Mouse (Mus musculus) small intestine, adult 2 months (tissue): ENCODE results near the gene Thrap3.

Experiments used
- CTCF ChIP-seq: fragments of 200-500 bp; IDR thresholded peaks from 2 replicates; pipeline ENCODE4 v1.5.1; 2012; ENCODE audit warnings: low read depth, mild to moderate bottlenecking, control low read depth, inconsistent platforms, low read length, moderate library complexity, mixed read lengths; ENCODE audit not compliant: insufficient replicate concordance, insufficient read length; ENCODE audit errors: extremely low read depth
- POLR2A ChIP-seq: fragments of 200-500 bp; IDR thresholded peaks from 2 replicates; pipeline ENCODE4 v1.6.1; 2012; ENCODE audit warnings: low read depth, mild to moderate bottlenecking, control low read depth, inconsistent platforms, low read length, moderate library complexity

GRCm38 (mm10) chr4:126194916-126195315, 7.6 kb downstream of the Thrap3 start:
- TF ChIP-seq CTCF, result no peak
- TF ChIP-seq POLR2A, result no peak
